Mouse (Mus musculus): Measurements from ENCODE around the gene Wnt16. TPM values are rescaled to one million over a fixed set of nuclear protein-coding genes. Genes with fewer than 3 reads are reported as not detected.

Wnt16 gene
- total RNA-seq, 2 experiments from 2014 or later: 0.41 to 0.81 TPM

GRCm38 (mm10) chr6:22325364-22326072 is 37.5 kb downstream of the Wnt16 start:
- DNase-seq (ENCODE audit: low spot score in 2 of 2): peak; percentile 82 to 88

DNA sequence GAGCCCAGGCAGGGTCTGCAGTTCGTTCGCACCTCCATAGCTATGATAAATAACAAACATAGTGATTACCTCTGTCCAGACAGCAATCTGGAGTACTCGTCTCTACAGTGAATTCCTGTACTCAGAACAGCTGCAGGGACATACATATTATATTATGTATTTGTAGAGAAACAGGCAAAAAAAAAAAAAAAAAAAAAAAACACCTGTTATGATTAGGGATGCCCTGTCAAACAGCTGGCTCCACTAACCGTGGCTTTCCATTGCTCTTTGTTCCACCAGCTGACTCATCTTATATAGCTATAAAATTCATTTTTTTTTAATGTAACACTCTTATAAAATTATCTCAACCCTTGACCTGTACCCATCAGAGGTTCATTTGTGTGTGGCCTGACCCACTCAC is 38.3 kb downstream of the Wnt16 start:
- DNase-seq (ENCODE audit: low spot score in 2 of 2): no peak

DNA sequence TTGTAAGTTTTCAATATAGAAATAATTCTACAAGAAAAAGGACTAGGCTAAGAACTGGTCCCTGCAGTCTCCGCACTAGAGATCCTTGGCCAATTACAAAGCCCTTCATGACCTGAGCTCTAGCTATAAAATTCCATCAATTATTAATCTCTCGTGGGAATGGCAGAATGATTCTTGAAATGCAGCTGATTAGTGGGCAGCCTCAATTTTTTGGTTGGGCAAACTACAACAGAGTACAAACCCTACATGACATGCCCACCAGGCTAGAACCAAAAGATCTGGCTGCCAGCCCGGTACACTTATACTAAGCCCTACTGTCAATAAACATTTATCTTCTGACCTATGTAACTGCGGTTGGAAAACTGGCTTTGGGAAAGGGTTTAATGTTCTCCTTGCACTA is 39.1 kb downstream of the Wnt16 start:
- no peak for DNase-seq (ENCODE audit: low spot score in 2 of 2)

DNA sequence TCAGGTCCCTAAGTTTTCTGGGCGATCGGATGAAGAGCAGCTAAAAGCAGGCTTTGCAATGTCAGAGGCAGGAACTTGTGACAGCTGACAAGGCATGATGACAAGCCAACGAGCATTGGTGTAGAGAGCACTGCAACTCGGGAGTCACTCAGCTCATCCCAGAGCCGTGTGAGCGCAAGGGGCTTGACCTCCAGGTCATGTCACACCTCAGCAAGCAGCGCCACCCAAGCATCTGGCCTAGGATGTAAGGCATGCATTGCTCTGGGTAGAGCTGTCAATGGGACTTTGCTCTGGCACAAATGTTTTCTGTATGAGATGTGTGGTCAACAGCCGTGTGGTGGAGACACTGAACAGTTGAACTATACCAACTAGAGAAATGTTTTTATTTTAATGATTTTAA is 39.9 kb downstream of the Wnt16 start:
- no peak for DNase-seq (ENCODE audit: low spot score in 2 of 2)

- DNase-seq (ENCODE audit: low spot score in 2 of 2): no peak
Measured at GRCm38 (mm10) chr6:22330169-22330960, 42.3 kb downstream of the Wnt16 start.

DNA sequence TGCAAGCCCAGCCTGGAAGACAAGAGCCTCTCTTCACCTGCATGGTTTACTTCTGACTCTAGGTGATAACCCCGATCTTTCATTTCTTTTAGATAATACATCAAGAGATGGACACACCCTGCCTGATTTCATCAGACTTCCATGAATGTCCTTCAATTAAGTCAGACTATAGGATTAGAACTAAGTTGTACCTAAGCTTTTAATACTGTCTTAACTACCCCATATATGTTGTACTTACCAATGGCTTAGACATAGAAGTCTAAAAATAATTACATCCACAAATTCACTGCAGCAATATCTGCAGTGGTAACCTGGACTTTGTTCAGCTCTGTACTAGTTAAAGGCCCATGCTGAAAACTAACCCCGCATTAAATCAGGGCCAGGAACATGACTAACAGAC is 44.5 kb downstream of the Wnt16 start:
- DNase-seq (ENCODE audit: low spot score in 2 of 2): no peak

DNA sequence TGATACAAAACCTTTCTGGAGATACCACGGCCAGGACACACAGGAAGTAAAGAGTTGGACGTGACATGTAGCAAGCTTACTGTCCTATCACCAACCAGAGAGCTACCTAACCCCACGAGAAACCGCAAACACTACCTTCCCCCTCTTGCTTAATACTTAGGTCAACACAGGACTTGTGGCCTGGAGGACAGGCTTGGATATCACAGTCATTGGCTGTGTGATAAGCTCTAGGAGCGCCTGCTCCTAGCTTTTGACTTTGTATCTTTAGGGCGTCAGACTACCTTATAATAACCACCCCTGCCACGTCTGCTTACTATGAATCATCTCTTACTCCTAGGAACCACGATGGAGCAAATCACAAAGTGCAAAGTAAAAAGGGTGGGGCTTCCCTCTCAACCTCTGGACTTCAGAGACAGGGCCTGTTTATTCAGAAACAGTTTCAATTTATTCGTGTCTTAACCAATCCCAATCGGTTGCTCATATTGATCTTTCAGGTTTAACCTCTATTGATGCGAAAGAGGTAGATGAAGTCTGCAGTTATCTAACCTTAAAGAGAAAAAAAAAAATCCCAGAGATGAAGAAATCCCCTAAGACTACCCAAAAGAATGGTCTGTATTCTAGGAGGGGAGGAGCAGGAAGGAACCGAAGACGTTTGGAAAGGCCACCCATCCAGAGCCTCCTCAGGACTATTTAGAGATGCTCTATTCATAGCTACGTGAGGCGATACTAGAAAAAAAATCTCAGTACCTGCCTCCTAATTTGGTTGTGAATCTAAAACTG is 51.9 kb downstream of the Wnt16 start:
- no peak for DNase-seq (ENCODE audit: low spot score in 2 of 2)

GRCm38 (mm10) chr6:22340779-22341178 is 52.8 kb downstream of the Wnt16 start:
- no peak for DNase-seq (ENCODE audit: low spot score in 2 of 2)

GRCm38 (mm10) chr6:22343292-22343691 is 55.3 kb downstream of the Wnt16 start:
- DNase-seq (ENCODE audit: low spot score in 2 of 2): no peak

- no peak for DNase-seq (ENCODE audit: low spot score in 2 of 2)
Measured at GRCm38 (mm10) chr6:22343706-22344105, 55.7 kb downstream of the Wnt16 start.

DNA sequence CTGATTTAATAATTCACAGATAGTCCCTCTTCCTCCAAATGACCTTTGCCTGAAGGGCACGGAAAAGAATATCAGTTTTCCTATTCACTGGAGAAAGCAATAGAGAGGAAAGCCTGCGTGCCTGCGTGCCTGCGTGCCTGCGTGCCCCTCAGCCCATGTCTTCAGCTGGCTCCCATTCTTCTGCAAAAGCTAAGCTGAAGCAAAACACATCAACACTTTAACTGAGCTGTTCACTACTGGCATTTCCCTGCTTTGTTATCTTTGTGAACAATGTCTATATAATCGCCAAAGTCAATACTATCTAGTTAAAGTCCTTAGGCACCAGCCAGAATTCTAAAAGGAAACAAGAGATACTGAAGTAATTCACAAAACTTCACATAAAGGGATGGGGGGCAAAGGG is 56.4 kb downstream of the Wnt16 start:
- no peak for DNase-seq (ENCODE audit: low spot score in 2 of 2)

DNA sequence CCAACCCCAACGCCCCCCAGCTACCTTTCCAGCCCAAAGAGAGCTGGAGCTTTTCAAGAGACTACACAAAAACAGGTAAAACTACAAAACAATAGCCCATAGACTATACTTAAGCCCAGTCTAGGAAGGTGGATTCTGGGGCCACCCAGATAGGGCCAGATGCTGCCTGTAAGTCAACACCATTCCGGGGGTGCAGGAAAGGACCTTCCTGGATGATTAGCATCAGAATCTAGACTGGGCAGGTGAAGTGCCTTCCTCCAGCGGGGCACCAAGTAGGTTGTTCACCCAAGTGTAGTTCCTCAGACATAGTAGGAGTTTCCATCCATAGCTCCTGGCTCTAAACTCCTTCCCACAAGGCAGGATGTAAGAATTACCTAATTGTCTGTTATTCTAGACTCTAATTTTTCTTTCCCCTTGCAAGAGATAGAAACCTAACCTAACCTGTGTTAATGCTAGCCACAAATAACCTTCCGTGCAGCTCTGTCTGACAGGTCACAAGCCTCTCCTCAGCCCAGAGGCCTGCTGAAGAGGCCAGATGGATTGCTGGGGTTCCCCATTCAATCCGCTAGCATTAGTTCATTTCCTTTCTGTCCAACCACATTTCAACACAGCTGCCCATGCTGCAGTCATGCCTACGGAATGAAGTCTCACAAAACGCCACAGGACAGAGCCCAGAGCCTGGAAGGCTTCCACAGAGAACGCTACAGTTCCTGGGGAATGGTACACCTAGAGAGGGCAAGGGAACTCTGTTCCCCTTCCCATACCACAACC is 59.3 kb downstream of the Wnt16 start:
- no peak for DNase-seq (ENCODE audit: low spot score in 2 of 2)

Other genes with a start within 250 kb of the Wnt16 start
- 10 to 100 TPM; 74.0 to 75.9 TPM for gene Fam3c, start 68.0 kb downstream of the Wnt16 start, total RNA-seq (2021)